Mouse (Mus musculus): ENCODE measurements around the gene Mfsd10. TPM values are rescaled to one million over a fixed set of nuclear protein-coding genes. Genes with fewer than 3 reads are reported as not detected.
A peak's percentile ranks its signal among the peaks of the same experiment; 100 is the strongest.

Mfsd10 gene
- total and polyA plus RNA-seq, 3 experiments, result 136 to 296 TPM; not detected in 1

- TF ChIP-seq TCF12 (IDR thresholded peaks at IDR 0.05; ENCODE audit: low read depth, low read length) (no peak), MAFK (IDR thresholded peaks at IDR 0.05; ENCODE audit: borderline replicate concordance, low read depth, low read length) (peak; percentile 45; the same call in 1 of the 2 replicates), MAZ (IDR thresholded peaks at IDR 0.05; ENCODE audit: low read depth, low read length) (no peak)
- no peaks in the 10 kb centered on the region for H3K27me3 ChIP-seq (ENCODE audit: control insufficient read depth in 1 of 2, insufficient read depth in 2 of 2, low read length in 2 of 2)
- no peak overlapping the region for H3K9ac ChIP-seq (ENCODE audit: control insufficient read depth, low read depth, low read length, poor library complexity, severe bottlenecking)
- no peaks in the 10 kb centered on the region for H3K4me1 ChIP-seq (ENCODE audit: control insufficient read depth in 1 of 2, insufficient read depth in 2 of 2, low read length in 2 of 2)
- DNase-seq (ENCODE audit: low read depth, low spot score), result no peak
- H3K79me2 ChIP-seq (ENCODE audit: control insufficient read depth, insufficient read depth, low read length, poor library complexity), result no peaks in the 10 kb centered on the region
- H3K36me3 ChIP-seq (ENCODE audit: control insufficient read depth in 1 of 2, insufficient read depth in 2 of 2, low read length in 2 of 2), result peaks cover 0 to 14% of the 10 kb centered on the region in 2 experiments; a peak in 2 of 4 replicates
- H3K4me3 ChIP-seq (ENCODE audit: control insufficient read depth in 1 of 2, insufficient read depth in 1 of 2, low read depth in 2 of 2, low read length in 2 of 2), result no peak overlapping the region
- no peak overlapping the region for H3K27ac ChIP-seq (ENCODE audit: control insufficient read depth, low read depth, low read length)
- no peaks in the 10 kb centered on the region for H3K9me3 ChIP-seq (replicated peaks; ENCODE audit: insufficient read depth, low read length)
These were observed 27.0 kb downstream of the Mfsd10 start for GRCm38 (mm10) chr5:34609966-34610365.

- Histone ChIP-seq H3K27me3 (ENCODE audit: control insufficient read depth in 1 of 2, insufficient read depth in 2 of 2, low read length in 2 of 2) (no peaks in the 10 kb centered on the region), H3K9me3 (replicated peaks; ENCODE audit: insufficient read depth, low read length) (no peaks in the 10 kb centered on the region), H3K27ac (ENCODE audit: control insufficient read depth, low read depth, low read length) (no peak overlapping the region), H3K79me2 (ENCODE audit: control insufficient read depth, insufficient read depth, low read length, poor library complexity) (no peaks in the 10 kb centered on the region), H3K4me1 (ENCODE audit: control insufficient read depth in 1 of 2, insufficient read depth in 2 of 2, low read length in 2 of 2) (no peaks in the 10 kb centered on the region), H3K36me3 (ENCODE audit: control insufficient read depth in 1 of 2, insufficient read depth in 2 of 2, low read length in 2 of 2) (peaks cover 0 to 12% of the 10 kb centered on the region in 2 experiments; a peak in 2 of 4 replicates), H3K9ac (ENCODE audit: control insufficient read depth, low read depth, low read length, poor library complexity, severe bottlenecking) (no peak overlapping the region), H3K4me3 (ENCODE audit: control insufficient read depth in 1 of 2, insufficient read depth in 1 of 2, low read depth in 2 of 2, low read length in 2 of 2) (no peak overlapping the region)
- TF ChIP-seq POLR2AphosphoS5 (IDR thresholded peaks at IDR 0.05; ENCODE audit: borderline replicate concordance, low read depth, low read length), result no peak
- TF ChIP-seq ETS1 (IDR thresholded peaks at IDR 0.05; ENCODE audit: low read depth, low read length), result no peak
- TF ChIP-seq CTCF (IDR thresholded peaks at IDR 0.05 in 2 of 3, conservative IDR thresholded peaks at IDR 0.05 in 1 of 3; ENCODE audit: control insufficient read depth in 1 of 3, insufficient read depth in 1 of 3, low read depth in 2 of 3, low read length in 3 of 3, poor library complexity in 1 of 3, severe bottlenecking in 1 of 3), result no peak
- TF ChIP-seq MYB (IDR thresholded peaks at IDR 0.05; ENCODE audit: low read depth, low read length), result no peak
- no peak for DNase-seq (ENCODE audit: low read depth, low spot score)
These were observed 28.8 kb downstream of the Mfsd10 start for GRCm38 (mm10) chr5:34608226-34608625.

- Histone ChIP-seq H3K4me1 (ENCODE audit: control insufficient read depth in 1 of 2, insufficient read depth in 2 of 2, low read length in 2 of 2) (no peaks in the 10 kb centered on the region), H3K4me3 (ENCODE audit: control insufficient read depth in 1 of 2, insufficient read depth in 1 of 2, low read depth in 2 of 2, low read length in 2 of 2) (no peak overlapping the region), H3K9ac (ENCODE audit: control insufficient read depth, low read depth, low read length, poor library complexity, severe bottlenecking) (no peak overlapping the region), H3K36me3 (ENCODE audit: control insufficient read depth in 1 of 2, insufficient read depth in 2 of 2, low read length in 2 of 2) (peaks cover 0 to 10% of the 10 kb centered on the region in 2 experiments; a peak in 2 of 4 replicates), H3K27me3 (ENCODE audit: control insufficient read depth in 1 of 2, insufficient read depth in 2 of 2, low read length in 2 of 2) (no peaks in the 10 kb centered on the region), H3K9me3 (replicated peaks; ENCODE audit: insufficient read depth, low read length) (no peaks in the 10 kb centered on the region), H3K27ac (ENCODE audit: control insufficient read depth, low read depth, low read length) (no peak overlapping the region), H3K79me2 (ENCODE audit: control insufficient read depth, insufficient read depth, low read length, poor library complexity) (no peaks in the 10 kb centered on the region)
- TF ChIP-seq TBP (IDR thresholded peaks at IDR 0.05; ENCODE audit: low read depth, low read length) (no peak), SMC3 (IDR thresholded peaks at IDR 0.05; ENCODE audit: low read depth, low read length) (no peak), POLR2AphosphoS5 (IDR thresholded peaks at IDR 0.05; ENCODE audit: borderline replicate concordance, low read depth, low read length) (no peak), EP300 (IDR thresholded peaks at IDR 0.05; ENCODE audit: low read depth in 1 of 2, low read length in 2 of 2) (no peak), HCFC1 (IDR thresholded peaks at IDR 0.05; ENCODE audit: low read depth, low read length) (no peak), BHLHE40 (IDR thresholded peaks at IDR 0.05; ENCODE audit: borderline replicate concordance, low read depth, low read length) (no peak), TAL1 (IDR thresholded peaks at IDR 0.05; ENCODE audit: low read length) (no peak), CTCF (IDR thresholded peaks at IDR 0.05 in 2 of 3, conservative IDR thresholded peaks at IDR 0.05 in 1 of 3; ENCODE audit: control insufficient read depth in 1 of 3, insufficient read depth in 1 of 3, low read depth in 2 of 3, low read length in 3 of 3, poor library complexity in 1 of 3, severe bottlenecking in 1 of 3) (no peak), POLR2AphosphoS2 (IDR thresholded peaks at IDR 0.05; ENCODE audit: low read length) (no peak), E2F4 (IDR thresholded peaks at IDR 0.05; ENCODE audit: borderline replicate concordance, low read depth, low read length) (no peak), USF1 (IDR thresholded peaks at IDR 0.05; ENCODE audit: low read depth, low read length) (no peak), SIN3A (IDR thresholded peaks at IDR 0.05; ENCODE audit: low read length) (no peak)
- no peak for DNase-seq (ENCODE audit: low read depth, low spot score)
These were observed 29.7 kb downstream of the Mfsd10 start for GRCm38 (mm10) chr5:34607100-34607880.
